Mouse (Mus musculus) urinary bladder, postnatal 4 days (tissue): ENCODE measurements around the gene Gen1.

Experiments used
- DNase-seq, 2 experiments: peaks; one replicate each; pipeline ENCODE4 v3.0.0; 2021 to 2022; ENCODE audit warnings: low spot score in 2 of 2

Gen1 gene

GRCm38 (mm10) chr12:11224722-11225121, 40.9 kb downstream of the Gen1 start:
- no peak for DNase-seq

DNA sequence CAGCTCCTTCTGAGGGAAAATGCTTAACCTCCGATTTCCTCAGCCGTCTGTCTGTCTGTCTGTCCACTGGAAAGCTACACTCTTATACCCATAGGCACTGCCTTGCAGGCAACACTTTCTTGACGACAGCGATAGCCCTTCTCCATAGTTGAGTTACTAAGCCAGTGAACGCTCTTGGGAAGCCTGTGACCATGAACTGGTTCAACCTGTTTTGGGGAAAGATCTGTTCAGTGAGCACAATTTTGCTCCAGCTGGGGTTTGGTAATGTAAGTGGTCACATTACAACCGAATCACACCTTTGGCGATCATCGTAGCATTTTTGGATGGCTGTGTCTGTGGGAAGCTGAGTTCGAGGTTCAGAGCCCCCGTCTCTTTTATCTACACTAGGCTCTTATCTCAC, 42.5 kb downstream of the Gen1 start:
- no peak for DNase-seq

DNA sequence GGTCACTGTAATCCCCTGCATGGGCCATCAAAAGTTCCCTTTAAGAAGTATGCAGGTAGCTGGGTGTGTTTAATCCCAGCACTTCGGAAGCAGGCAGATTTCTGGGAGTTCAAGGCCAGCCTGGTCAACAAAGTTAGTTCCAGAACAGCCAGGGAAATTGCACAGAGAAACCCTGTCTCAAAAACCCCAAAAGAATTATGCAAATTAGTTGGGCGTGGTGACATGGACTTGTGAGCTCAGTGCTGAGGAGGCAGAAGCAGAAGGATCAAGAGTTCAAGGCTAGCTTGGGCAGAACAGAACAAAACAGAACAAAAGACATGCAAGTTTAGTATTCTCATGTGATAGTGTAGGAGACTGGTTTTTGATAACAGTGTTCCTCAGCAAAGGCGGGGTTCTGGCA, 43.0 kb downstream of the Gen1 start:
- no peak for DNase-seq

DNA sequence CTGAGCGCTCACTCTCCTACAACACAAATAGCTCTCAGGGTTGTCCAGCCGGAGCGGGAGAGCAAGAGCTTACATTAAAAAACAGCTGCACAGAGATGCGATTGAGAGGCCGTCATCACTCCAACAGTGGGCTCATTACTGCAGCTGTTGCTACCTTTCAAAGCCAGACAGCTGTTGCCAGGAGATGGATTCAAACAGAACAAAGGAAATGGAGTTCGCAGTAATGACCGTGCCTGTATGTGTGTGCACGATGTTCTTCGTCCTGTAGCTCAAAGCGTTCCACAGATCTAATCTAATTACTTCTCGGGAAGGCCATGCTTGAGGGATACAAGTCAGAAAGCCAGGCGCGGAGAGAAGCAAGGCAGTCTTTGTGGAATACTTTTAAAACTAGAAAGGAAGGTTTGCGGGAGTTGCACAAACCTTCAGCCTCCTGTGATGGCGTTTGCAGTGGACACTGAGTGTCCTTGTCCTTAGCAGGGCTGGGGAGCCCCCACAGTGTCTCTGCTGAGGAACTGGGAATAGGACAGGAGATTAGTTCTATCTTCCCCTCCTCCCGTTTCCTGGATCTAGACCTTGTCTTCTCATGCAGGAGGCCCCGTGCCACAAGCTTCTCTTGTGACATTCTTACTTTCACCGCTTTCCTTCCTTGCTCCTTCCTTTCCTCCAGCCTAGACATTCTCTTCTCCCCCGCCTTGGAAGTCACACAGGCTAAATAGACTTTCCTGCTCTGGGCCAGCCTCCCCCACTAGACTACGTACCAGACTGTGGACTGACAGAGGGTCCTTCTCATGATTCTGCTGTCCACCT, 43.9 kb downstream of the Gen1 start:
- peak in 1 of 2 experiments; percentile 37 for DNase-seq

DNA sequence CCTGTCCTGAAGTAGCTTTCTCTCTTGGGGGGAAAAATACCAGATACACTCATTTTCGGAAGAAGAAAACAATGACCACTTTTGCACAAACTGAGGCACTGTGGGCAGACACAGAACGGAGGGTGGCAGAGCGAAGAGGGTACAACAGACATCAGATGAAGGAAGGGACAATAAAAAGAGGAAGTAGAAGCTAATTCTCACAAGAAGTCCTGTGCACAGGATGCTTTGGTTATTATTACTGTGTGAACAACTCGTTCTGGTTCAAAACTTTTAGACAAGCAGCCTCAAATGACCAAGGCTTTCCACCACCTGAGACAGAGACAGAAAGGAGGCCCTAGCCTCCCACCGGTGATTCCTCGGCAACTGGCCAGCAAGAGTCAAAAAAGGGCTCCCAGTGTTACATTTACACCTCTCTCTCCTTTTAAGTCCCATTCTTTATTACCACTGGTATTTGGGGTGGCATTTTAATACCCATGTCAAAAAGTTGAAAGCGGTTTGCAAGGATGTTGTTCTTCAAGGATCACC, 47.8 kb downstream of the Gen1 start:
- no peak for DNase-seq

- DNase-seq: no peak
Measured at GRCm38 (mm10) chr12:11216454-11216853, 49.1 kb downstream of the Gen1 start.

GRCm38 (mm10) chr12:11215555-11215954, 50.0 kb downstream of the Gen1 start:
- no peak for DNase-seq

GRCm38 (mm10) chr12:11214776-11215175, 50.8 kb downstream of the Gen1 start:
- no peak for DNase-seq

DNA sequence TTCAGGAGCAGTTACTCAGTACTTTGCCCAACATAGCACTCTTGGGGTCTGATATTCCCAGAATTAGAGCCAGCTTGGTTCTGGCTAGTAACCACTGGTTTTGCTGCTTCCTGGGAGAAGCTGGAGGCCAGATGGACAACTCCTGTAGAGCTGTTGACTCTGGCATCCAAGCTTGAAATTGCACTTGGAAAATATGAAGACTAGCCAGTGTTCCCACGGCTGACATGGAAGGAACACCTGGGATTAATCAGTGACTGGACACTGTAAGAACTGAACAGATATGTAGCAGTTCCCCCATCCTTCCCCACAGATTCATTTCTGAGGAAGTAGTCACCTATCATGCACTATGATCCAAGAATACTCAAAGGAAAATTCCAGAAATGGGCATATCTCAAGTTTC, 52.7 kb downstream of the Gen1 start:
- no peak for DNase-seq

- no peak for DNase-seq
Measured at GRCm38 (mm10) chr12:11210361-11210760, 55.2 kb downstream of the Gen1 start.

DNA sequence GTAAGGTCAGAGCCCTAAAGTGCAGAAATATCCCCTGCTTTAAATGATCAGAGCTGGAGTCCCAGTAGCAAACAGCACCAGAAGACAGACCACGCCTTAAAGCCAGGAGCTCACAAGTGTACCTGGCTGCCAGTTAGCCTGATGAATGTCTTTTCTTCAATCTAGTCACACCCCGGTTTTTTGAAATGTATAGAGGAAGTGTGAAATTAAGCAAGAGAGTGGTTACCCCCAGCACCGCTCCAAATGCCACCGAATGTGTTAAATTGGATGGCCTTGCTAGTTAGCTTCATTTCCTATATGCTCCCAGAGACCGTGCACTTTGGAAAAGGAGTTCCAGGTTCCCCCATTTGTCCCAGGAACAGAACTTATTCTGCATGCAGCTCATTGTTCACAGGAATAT, 56.0 kb downstream of the Gen1 start:
- DNase-seq: no peak

DNA sequence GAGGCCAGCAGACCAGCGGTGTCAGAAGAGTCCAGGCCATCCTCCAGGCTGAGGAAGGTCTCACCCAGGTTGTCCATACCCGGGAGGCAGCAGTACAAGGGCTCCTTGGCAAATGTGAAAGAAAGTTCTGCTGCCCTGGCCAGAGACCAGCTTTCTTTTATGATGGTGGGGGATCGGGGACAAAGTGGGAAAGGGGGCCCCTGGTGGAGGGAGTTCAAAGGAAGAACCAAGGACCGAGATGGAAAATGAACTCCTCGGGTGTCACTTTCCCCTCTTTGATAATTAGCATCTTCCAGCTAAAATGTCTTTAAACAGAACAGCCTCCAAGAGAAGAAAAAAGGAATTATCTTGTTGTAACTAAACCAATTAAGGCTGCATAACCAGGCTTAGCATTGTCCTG, 56.7 kb downstream of the Gen1 start, which contains the start of gene Msgn1:
Gene Msgn1 (minus strand): TSS at position 101 of the 400 bp plus-strand sequence.
- no peak for DNase-seq

GRCm38 (mm10) chr12:11206321-11206720, 59.3 kb downstream of the Gen1 start:
- no peak for DNase-seq

DNA sequence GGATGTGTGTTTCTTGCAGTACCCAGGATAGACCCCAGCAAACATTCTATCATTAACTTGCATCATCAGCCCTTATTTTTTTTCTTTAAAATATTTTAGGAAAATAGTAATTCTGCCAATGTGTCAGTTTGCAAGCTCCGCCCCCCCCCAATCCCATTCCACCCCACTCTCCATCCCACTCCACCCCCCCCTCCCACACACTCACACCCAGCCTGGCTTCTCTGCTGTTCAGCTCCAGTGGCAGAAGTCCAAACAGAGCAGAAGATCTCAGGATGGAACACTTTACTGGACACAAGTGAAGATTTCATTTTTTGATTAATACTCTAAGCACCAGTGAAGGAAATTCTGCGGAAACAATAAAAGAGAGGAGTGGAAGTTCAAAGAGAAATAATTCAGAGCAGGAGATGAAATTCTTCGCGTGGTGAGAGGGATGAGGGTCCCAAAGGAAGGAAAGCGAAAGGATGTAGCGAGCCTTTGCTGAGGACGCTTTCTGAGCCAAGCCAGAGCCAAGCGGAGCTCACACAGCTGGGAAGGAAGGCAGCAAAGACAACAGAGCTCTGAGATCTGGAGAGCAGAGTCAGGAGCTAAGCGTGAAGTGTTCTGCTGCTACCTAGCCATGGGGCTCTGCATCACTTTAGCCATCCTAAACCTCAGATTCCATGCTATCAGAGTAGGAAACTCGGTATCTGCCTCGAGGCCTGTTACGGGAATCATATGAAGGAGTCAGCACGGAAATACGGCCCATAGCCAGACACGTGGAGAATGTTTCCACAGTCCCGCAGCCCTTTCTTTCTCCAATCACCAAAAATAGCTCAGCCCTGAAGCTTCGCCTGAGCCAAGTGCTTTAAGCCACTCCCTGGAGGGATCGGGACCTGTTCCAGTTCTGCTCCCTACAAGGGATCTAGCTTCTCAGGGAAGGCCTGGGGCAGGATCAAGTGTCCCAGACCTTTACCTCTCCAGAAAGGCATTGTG, 61.6 kb downstream of the Gen1 start:
- DNase-seq: peak; percentile 66 to 71

DNA sequence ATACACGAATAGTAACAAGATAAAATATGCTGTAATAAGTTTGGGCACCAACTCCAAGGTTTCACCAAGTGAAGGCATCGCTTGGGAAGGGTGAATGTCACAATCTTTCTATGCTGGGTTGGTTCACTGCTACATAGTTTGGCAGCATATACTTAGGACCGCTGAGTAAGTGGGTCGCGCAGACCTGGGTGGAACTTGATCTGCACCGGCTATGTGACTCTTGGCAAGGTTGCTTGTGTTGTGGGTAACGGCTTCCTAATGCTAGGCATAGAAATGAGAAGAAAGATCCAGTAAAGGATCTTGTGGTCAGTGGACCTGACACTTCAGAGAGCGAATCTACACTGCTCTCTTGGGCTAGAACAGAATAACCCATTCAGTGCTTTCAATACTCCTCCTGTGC, 63.1 kb downstream of the Gen1 start:
- DNase-seq: no peak

- DNase-seq: no peak
Measured at GRCm38 (mm10) chr12:11200711-11201110, 64.9 kb downstream of the Gen1 start.

- DNase-seq: no peak
Measured at GRCm38 (mm10) chr12:11198551-11198950, 67.0 kb downstream of the Gen1 start.

DNA sequence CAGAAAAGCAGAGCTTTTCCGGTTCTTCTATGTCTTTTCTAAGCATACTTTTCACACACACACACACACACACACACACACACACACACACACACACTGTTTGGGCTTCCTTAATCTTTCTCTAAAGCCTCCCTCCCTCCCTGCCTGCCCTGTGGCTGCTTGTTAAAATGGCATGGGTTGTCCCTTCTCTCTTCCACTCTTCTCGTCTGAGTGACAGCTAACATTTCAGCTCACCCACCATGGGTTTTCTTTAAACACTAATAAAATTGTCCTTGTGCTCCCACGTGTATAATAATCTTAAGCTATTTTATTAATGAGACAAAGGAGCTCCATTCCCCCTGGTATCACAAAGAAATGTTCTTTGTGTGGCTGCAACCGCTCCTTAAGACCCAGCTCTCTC, 67.6 kb downstream of the Gen1 start:
- DNase-seq: no peak

GRCm38 (mm10) chr12:11196830-11197229, 68.8 kb downstream of the Gen1 start:
- no peak for DNase-seq

GRCm38 (mm10) chr12:11196142-11196597, 69.4 kb downstream of the Gen1 start:
- peak; percentile 74 to 75 for DNase-seq

GRCm38 (mm10) chr12:11195031-11195430, 70.6 kb downstream of the Gen1 start:
- no peak for DNase-seq
